Mouse (Mus musculus) monocyte, adult 5-6 weeks (primary cell): ENCODE measurements at regions not wholly inside any gene's neighbourhood (a gene's known extent, or its start where the extent isn't known, plus 50 kb on each side); places are given as distances from the start of the nearest gene placed in this dataset.
"Not testable (repeated sequence)": the region's sequence is repeated elsewhere in the genome, so short reads cannot be mapped to it uniquely, and the experiment has no call there.

ENCODE experiments used
- ATAC-seq: fragments of 153-309, 156-312 bp; replicated peaks from 2 replicates; pipeline ENCODE4 v1.8.0; 2017; ENCODE audit warnings: mild to moderate bottlenecking; ENCODE audit not compliant: low TSS enrichment, insufficient number of reproducible peaks, severe bottlenecking, poor library complexity, low FRiP score

GRCm38 (mm10) chr4:3069341-3069740 is 97.8 kb upstream of the Vmn1r2 start:
- 0 out of 2 replicates have a peak, but pooled peaks have one; percentile 10 for ATAC-seq

GRCm38 (mm10) chr4:3071326-3071725 is 95.8 kb upstream of the Vmn1r2 start:
- not testable (repeated sequence) for ATAC-seq

GRCm38 (mm10) chr4:3079901-3080300 is 87.2 kb upstream of the Vmn1r2 start:
- no peak for ATAC-seq

- no peak for ATAC-seq
Observed at GRCm38 (mm10) chr4:3080385-3081125, 86.6 kb upstream of the Vmn1r2 start.

- 0 out of 2 replicates have a peak, but pooled peaks have one; percentile 4 for ATAC-seq
Observed at GRCm38 (mm10) chr4:3081148-3081952, 85.8 kb upstream of the Vmn1r2 start.

GRCm38 (mm10) chr4:3081953-3082950 is 84.9 kb upstream of the Vmn1r2 start:
- no peak; the same call in 1 of the 2 replicates for ATAC-seq

- peak; percentile 13 for ATAC-seq
Observed at GRCm38 (mm10) chr4:3083161-3084020, 83.7 kb upstream of the Vmn1r2 start.

- peak; percentile 1; the same call in 1 of the 2 replicates for ATAC-seq
Observed at GRCm38 (mm10) chr4:3084021-3084545, 83.0 kb upstream of the Vmn1r2 start.

- ATAC-seq = no peak
Observed at GRCm38 (mm10) chr4:3085456-3086448, 81.4 kb upstream of the Vmn1r2 start.

- not testable (repeated sequence) for ATAC-seq
Observed at GRCm38 (mm10) chr4:3087616-3088015, 79.5 kb upstream of the Vmn1r2 start.

GRCm38 (mm10) chr4:3089567-3090377 is 77.3 kb upstream of the Vmn1r2 start:
- ATAC-seq = peak; percentile 72

- ATAC-seq = peak; percentile 60
Observed at GRCm38 (mm10) chr4:3090378-3090735, 76.8 kb upstream of the Vmn1r2 start.

- ATAC-seq = peak; percentile 18; the same call in 1 of the 2 replicates
Observed at GRCm38 (mm10) chr4:3090742-3091141, 76.4 kb upstream of the Vmn1r2 start.
